Mouse (Mus musculus) erythroblast, embryonic 14.5 days (primary cell): Measurements from ENCODE around the gene D630039A03Rik. TPM values are rescaled to one million over a fixed set of nuclear protein-coding genes. Genes with fewer than 3 reads are reported as not detected.
A peak's percentile ranks its signal among the peaks of the same experiment; 100 is the strongest.

Source experiments
- H3K27me3 ChIP-seq: 2 replicates; pipeline ENCODE4 v1.6.1; 2012; ENCODE audit warnings: inconsistent platforms; ENCODE audit not compliant: control insufficient read depth
- H3K36me3 ChIP-seq: 2 replicates; pipeline ENCODE4 v1.6.1; 2012; ENCODE audit warnings: mild to moderate bottlenecking, inconsistent platforms; ENCODE audit not compliant: control insufficient read depth
- H3K4me1 ChIP-seq: 2 replicates; pipeline ENCODE4 v1.6.1; 2012; ENCODE audit warnings: inconsistent platforms; ENCODE audit not compliant: control insufficient read depth
- H3K4me3 ChIP-seq: replicated peaks from 2 replicates; pipeline ENCODE3; 2012; ENCODE audit warnings: moderate library complexity, mild to moderate bottlenecking, inconsistent platforms
- H3K9me3 ChIP-seq: 2 replicates; pipeline ENCODE4 v1.6.1; 2012; ENCODE audit warnings: low read length, inconsistent platforms, mixed read lengths; ENCODE audit not compliant: control insufficient read depth
- GATA1 ChIP-seq: IDR thresholded peaks from 2 replicates; pipeline ENCODE4 v1.6.1; 2012; ENCODE audit warnings: low read length, inconsistent platforms, mixed read lengths
- TAL1 ChIP-seq: IDR thresholded peaks from 3 replicates; pipeline ENCODE4 v1.6.1; 2012; ENCODE audit warnings: low read length, inconsistent platforms, mixed read lengths
- polyA plus RNA-seq: library from polyadenylated mRNA; stranded (reverse); fragments of >175 nt; gene quantifications from 2 replicates; pipeline ENCODE4 v1.2.3, GENCODE M21; 2012

D630039A03Rik gene
- polyA plus RNA-seq, 1 experiment = not detected

DNA sequence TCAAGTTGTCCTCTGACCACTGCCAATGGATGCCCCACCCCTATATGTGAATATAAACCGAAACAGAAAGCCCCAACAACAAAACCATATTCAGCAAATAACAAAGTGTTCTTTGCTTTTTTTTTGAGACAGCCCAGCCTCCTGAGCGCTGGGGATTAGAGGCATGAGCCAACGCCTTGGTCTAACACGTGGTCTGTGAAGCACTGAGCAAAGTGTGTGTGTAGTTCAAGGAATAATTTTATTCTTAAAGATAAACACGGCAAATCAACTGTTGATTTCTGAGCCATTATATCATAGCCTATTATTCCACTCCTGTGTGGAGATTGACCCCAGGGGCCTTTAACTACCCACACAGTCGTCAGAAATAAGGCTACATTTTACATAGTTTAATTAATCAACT is 38.5 kb upstream of the D630039A03Rik start:
- H3K36me3 ChIP-seq = peaks cover 42% of the 10 kb centered on the region
- H3K4me1 ChIP-seq = peaks cover 59% of the 10 kb centered on the region
- H3K4me3 ChIP-seq = peak overlapping the region; percentile 89
- peaks cover 5% of the 10 kb centered on the region for H3K27me3 ChIP-seq
- H3K9me3 ChIP-seq = peaks cover 9% of the 10 kb centered on the region
- TF ChIP-seq GATA1 (no peak), TAL1 (no peak)

DNA sequence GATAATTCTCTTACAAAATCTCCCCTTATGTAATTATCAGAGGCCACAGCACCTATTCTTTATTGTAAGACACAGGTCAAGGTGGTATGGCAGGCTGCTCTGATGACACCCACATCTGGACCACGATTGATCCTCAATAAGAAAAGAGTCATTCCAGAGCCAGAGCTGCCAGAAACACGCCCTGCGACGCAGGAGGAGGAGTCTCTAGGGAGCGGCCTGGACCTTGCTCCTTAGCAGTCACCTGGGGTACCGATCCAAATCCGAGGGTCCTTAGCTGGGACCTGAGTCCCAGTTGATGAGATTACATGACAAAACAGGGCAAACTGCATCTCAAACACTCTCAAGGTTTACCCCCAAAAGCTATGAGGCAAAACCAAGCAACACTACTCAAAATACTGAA is 37.7 kb upstream of the D630039A03Rik start:
- Histone ChIP-seq H3K4me1 (peaks cover 59% of the 10 kb centered on the region), H3K9me3 (peaks cover 9% of the 10 kb centered on the region), H3K4me3 (peak overlapping the region; percentile 89), H3K36me3 (peaks cover 50% of the 10 kb centered on the region), H3K27me3 (peaks cover 5% of the 10 kb centered on the region)
- no peak for TF ChIP-seq TAL1
- no peak for TF ChIP-seq GATA1

DNA sequence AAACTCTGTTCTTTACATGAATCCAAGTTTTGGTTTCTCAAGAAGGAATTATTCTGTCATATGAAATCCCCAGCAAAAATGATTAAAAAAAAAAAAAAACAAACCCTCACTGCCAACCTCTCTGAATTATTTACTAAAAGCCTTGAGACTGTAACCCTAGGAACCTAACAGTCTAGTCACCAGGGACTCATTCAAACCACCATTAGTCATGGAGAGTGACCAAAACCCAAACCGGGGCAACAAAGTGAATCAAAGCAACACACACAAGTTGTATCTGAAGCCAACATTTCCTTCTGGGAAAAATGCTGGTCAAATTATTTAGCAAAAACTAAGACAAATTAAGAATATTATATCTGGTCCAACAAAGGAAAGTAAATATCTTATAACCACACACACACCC is 36.8 kb upstream of the D630039A03Rik start:
- peaks cover 56% of the 10 kb centered on the region for H3K4me1 ChIP-seq
- H3K9me3 ChIP-seq = peaks cover 9% of the 10 kb centered on the region
- TF ChIP-seq GATA1 = no peak
- no peak for TF ChIP-seq TAL1
- H3K4me3 ChIP-seq = no peak overlapping the region
- peaks cover 59% of the 10 kb centered on the region for H3K36me3 ChIP-seq
- no peaks in the 10 kb centered on the region for H3K27me3 ChIP-seq

DNA sequence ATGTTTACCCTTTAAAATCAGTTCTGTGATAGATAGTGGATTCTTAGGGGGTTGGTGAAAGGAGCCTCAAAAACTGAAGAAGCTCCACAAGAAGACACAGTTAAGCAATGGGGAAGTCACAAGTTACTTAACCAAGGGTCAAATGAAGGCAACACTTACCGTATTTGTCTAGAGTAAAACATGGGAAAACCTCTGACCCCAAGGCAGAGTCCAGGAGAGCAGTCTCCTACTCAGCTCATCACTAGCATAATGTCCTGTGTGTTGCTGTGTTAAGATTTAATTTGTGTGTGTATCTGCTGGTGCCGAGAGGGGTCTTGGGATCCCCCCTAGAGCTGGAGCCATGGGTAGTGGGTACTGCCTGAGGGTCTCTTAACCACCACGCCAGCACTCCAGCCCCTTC is 36.3 kb upstream of the D630039A03Rik start:
- H3K36me3 ChIP-seq = peaks cover 64% of the 10 kb centered on the region
- H3K4me1 ChIP-seq = peaks cover 51% of the 10 kb centered on the region
- TF ChIP-seq GATA1 (no peak), TAL1 (no peak)
- H3K27me3 ChIP-seq = no peaks in the 10 kb centered on the region
- no peak overlapping the region for H3K4me3 ChIP-seq
- H3K9me3 ChIP-seq = peaks cover 9% of the 10 kb centered on the region

DNA sequence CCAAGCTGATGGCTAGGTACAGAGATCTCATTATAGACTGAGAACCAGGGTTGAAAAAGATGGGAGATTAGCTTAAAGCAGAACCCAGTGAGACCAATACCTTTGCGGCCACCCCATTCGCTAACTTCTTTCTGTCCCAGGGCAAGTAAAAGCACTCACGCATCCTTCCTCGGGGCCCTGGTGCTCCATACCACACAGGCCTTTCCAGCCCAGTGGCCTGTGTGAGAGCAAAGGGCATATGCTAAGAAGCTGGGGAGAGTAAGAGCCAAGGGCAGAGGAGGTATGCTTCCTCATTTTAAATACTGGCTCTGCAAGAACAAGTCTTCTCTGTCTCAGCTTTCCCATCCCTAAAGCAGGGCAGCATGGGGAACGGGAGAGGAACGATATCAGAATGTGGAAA is 33.8 kb upstream of the D630039A03Rik start:
- Histone ChIP-seq H3K36me3 (peaks cover 89% of the 10 kb centered on the region), H3K27me3 (no peaks in the 10 kb centered on the region)

DNA sequence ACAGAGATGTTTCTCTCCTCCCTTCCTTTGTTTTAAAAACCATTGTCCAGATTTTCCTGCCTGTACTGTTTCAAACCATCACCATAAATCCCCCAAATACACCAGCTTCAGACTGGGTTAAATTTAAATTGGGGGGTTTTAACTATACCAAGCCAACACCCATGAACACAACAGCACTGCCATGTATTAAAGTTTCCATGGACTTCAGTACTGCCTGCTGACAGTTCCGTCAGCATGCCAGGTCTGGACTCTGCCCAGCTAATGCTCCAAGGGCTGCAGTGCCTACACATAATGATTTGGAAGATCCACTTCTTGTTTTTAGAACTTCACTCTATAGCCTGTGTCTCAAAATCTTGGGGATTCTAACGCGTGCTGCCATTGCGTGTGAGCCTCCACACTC is 31.4 kb upstream of the D630039A03Rik start:
- peaks cover 9% of the 10 kb centered on the region for H3K9me3 ChIP-seq
- H3K27me3 ChIP-seq = no peaks in the 10 kb centered on the region
- no peak overlapping the region for H3K4me3 ChIP-seq
- peaks cover 11% of the 10 kb centered on the region for H3K4me1 ChIP-seq
- peaks cover 99% of the 10 kb centered on the region for H3K36me3 ChIP-seq
- TF ChIP-seq TAL1 = no peak
- no peak for TF ChIP-seq GATA1

More for the DNA sequence above, 33.8 kb upstream of the D630039A03Rik start:
- Histone ChIP-seq H3K9me3 (peaks cover 9% of the 10 kb centered on the region), H3K4me3 (no peak overlapping the region), H3K4me1 (peaks cover 30% of the 10 kb centered on the region)
- TF ChIP-seq GATA1 = no peak
- no peak for TF ChIP-seq TAL1

DNA sequence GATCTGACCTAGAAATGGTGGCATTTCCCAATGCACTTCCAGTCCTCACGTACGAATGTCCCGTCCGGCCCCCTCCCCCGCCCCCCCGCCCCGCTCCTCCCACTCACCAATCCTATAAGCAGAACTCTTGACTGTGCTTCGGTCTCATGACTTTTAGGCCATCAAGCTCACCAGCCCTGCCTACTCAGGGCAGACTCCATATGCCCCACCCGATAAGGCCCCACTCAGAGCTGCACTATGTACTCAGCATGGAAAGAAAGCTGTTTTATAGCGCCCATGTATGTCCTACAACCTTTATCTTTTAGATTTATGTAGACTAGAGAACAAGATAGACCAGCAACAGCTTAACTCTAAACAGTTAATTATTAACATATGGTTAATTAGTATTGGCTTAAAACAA is 30.9 kb upstream of the D630039A03Rik start:
- TF ChIP-seq TAL1 = no peak
- no peak for TF ChIP-seq GATA1
- H3K36me3 ChIP-seq = peaks cover 98% of the 10 kb centered on the region

DNA sequence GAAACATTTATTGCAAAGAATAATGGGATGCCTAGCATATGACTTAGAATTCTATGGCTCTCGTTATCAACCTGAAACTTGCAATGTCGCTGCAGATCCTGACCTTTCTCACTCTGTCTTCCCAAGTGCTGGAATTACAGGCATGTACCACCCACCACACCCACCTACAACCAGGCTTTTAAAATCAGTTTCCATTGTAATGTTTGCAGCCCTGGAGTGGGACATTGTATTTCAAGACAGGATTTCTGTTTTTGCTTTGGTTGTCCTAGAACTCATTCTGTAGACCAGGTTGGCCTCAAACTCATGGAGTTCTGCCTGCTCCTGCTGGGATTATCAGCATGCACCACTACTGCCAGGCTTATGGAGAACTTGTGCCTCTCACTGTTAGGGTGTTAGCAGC is 26.8 kb upstream of the D630039A03Rik start:
- peaks cover 59% of the 10 kb centered on the region for H3K36me3 ChIP-seq
- no peak for TF ChIP-seq TAL1
- no peak for TF ChIP-seq GATA1

More for the DNA sequence above, 30.9 kb upstream of the D630039A03Rik start:
- Histone ChIP-seq H3K4me3 (no peak overlapping the region), H3K27me3 (no peaks in the 10 kb centered on the region), H3K9me3 (peaks cover 9% of the 10 kb centered on the region), H3K4me1 (peaks cover 10% of the 10 kb centered on the region)

DNA sequence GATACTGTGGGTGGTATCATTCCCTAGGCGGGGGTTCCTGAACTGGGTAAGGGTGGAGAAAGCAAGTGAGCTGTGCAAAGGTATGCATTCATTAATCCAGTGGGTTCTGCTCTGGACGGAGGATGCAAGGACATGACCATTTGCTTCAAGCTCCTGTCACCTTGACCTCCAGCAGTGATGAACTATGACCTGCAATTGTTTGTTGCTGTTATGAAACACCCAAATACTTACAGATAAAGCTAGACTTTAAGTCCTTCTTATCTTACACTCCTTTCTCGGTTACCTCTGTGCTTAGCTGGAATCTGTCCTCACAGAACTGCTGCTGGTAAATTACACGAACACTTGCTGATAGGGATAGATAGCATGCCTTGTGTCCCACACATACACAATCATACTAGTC is 24.5 kb upstream of the D630039A03Rik start:
- Histone ChIP-seq H3K9me3 (no peaks in the 10 kb centered on the region), H3K36me3 (peaks cover 36% of the 10 kb centered on the region), H3K4me3 (no peak overlapping the region), H3K4me1 (no peaks in the 10 kb centered on the region), H3K27me3 (no peaks in the 10 kb centered on the region)
- no peak for TF ChIP-seq GATA1
- TF ChIP-seq TAL1 = no peak

More for the DNA sequence above, 26.8 kb upstream of the D630039A03Rik start:
- Histone ChIP-seq H3K27me3 (no peaks in the 10 kb centered on the region), H3K4me1 (no peaks in the 10 kb centered on the region), H3K9me3 (no peaks in the 10 kb centered on the region), H3K4me3 (no peak overlapping the region)

DNA sequence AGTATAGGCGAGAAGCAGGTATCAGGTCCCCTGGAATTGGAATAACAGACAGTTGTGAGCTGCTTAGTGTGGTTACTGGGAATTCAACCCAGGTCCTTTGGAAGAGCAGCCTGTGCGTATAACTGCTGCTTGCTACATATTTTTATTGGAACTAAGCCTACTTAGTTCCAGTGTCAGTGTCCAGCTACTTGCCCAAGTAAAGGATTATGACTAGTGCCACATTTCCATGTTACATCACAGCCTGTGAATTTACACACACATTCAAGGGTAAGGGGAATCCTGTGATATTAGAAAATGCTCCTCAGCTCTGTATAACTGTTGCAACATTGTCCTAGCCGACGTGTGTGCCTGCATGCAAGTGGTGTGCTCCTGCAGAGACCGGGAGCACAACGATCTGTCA is 21.2 kb upstream of the D630039A03Rik start:
- Histone ChIP-seq H3K4me1 (no peaks in the 10 kb centered on the region), H3K27me3 (no peaks in the 10 kb centered on the region), H3K4me3 (no peak overlapping the region), H3K9me3 (no peaks in the 10 kb centered on the region), H3K36me3 (peaks cover 4% of the 10 kb centered on the region)
- TF ChIP-seq GATA1 = no peak
- no peak for TF ChIP-seq TAL1
